Mouse (Mus musculus) frontal cortex, postnatal 36 days (tissue): ENCODE data around the gene Rsph3a.

Source experiments
- DNase-seq, 2 experiments: peaks; one replicate each; pipeline ENCODE4 v3.0.0; 2022; ENCODE audit warnings: low spot score in 2 of 2

Rsph3a gene

DNA sequence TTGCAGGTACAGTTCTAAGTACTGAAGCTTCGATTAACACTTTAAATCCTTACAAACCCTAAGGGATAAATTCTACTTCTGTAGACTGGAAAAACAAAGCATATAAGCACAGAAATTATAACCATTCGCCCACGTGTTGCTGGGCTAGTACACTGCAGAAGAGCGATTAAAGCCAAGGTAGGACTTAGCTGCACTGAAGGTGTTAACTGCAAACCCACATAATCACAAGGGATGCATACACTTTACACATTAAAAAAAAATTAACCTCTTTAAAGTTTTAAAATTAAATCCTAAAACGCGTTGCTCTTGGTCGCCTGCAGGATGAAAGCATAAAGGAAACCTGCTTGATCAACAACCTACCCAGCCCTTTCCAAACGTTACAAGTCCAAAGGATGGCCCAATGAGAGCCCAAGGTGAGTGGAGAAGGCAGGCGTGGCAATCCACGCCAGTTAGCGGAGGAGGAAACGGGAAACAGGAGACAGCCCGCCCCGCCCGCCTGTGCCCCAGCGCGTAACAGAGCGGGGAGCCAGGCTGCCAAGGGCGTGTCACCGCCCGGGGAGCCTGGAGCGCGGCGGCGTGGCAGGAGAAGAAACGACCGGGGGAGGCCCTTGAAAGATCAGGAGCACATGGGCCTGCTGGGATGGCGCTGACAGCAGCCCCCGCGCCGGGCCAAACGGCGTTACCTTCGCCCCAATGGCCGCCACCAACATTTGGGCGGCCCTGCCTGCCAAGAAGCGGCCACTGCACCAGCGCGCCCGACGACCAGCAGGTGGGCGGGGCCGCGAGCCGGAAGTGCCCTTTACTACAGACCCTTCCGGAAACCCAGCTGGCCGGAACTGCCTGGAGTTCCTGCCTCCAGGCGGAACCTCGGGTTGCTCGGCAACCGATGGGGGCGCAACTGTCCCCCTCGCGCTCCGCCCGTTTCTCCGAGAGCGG is at the start of gene Rsph3a:
Rsph3a (plus strand) TSS at position 498 of the 936 bp plus-strand sequence.
- DNase-seq: peak; percentile 78 to 83

DNA sequence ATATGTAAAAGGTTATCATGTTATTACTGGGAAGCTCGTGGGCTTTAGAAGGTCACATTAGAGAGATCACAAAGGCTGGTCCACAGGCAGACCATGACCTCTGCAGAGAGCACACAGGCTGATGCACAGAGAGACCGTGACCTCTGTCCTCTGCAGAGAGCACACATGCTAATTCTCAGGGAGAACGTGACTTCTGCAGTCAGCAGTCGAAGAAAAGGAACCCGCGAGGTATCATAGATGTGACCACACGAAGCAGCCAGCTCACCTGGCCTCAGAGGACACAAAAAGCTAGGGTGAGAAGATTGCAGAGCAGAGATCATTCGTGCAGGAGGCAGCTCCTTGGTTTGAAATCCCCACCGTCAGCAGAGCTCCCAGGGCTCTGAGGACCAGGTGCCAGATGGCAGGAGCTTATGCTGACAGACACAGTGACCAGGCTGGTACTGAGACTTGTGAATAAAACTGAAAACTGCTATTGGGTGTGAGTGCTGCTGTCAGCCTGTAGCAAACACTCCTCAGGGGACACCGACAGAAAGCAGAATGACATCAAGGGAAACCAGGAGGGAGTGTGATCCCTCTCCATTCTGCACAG is 49.3 kb upstream of the Rsph3a start:
- DNase-seq: no peak

DNA sequence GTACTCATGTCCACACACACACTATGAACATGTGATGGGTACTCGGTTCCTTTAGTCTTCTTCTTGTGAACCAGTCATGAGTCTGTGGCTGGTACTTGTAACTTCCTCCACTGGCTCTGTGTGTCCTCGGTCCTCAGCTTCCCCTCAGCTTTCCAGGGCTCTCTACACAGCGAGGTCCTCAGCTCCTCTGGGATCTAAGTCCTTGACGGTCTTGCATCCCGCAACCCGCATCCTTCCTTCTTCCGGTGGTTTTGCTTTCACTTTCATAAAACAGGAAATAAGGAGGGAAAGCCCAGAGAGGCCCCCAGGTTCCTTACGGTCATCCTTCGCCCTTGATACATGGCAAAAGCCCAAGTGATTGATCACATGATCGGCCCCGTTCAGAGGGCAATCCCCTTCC is 48.3 kb upstream of the Rsph3a start:
- no peak for DNase-seq

DNA sequence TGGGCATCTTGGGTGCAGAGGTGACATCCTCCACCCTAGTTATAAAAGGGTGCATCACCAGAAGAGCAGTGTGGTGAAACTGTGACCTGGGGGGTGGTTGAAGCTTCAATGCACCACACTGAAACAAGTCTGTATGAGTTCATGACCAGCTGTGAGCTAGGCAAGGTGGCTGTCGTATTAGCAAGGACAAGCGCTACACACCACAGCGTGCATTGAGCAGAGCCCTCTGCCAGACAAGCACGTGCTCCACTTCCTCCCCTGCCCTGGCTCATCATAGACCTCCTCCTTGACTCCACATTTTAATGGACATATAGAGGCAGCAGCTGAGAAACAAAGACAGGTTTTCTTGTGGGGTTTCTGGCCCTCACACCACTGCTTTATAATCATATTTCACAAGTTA is 47.7 kb upstream of the Rsph3a start:
- no peak for DNase-seq

DNA sequence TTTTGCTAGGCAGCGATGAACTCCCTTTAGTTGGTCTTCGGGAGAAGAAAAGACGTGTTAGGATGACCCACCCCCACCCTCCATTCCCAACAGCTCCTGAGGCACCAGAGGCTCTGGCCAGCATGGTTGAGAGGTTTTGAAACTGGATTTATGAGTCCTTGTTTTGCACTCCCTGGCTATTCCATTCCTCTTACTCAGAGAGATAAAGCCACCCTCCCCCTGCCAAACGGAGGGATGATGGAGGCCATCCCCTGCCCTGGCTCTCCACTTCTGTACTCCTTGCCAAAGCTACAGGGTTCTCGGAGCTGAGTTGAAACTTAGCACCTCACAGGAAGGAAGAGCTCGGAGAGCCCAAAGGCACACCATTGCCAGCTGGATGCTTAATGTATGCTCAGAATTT is 46.2 kb upstream of the Rsph3a start:
- no peak for DNase-seq

DNA sequence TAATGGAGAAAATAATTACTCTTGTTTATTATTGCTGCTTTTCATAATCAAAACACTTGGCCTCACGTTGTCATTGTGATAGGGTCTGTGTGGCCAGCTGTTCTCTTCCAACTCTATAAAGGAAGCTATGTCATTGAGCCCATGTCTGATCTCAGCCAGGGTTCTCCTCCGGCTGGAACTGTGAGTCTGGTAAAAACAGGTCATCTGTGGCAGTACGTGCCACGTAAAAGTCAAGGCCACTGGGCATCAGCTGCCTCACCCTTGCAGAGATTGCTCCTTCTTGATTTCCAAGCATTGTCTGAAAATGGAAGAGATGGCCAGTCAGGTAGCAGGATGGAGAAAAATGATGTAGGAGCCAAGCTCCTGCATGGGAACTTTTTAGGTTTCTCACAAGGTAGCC is 45.5 kb upstream of the Rsph3a start:
- DNase-seq: no peak

DNA sequence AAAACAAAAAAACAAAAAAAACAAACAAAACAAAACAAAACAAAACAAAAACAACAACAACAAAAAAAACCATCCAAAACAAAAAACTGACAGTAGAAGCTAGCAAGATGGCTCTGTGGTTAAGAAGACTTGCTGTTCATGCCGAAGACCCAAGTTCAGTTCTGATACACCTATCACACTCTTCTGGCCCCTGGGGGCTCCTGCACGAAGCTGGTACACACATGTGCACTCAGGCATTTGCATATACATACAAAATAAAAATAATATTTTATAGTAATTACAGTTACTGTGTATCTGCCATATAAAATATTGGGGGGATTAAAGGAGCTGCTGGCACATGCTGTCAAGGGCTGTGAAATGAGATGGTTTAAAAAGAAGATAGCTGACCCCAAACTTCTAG is 43.9 kb upstream of the Rsph3a start:
- DNase-seq: no peak

DNA sequence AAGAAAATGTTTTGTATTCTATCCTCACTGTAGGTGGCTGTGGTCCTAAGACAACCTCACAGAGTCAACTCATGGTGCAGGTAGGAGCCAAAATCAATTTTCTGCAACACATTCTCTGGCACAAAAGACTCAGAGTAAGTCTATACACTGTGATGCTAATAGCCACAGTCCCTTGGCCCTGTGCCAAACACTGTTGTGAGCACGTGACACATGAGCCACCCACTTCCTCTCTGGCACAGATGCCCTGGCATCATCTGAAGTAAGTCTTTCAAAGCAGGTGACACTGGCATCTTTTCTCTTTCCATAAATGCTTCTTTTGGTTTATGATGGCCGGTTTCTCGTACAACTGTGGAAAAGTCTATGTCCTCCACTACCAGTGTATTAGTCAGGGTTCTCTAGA is 43.1 kb upstream of the Rsph3a start:
- peak in 1 of 2 experiments; percentile 19 for DNase-seq

DNA sequence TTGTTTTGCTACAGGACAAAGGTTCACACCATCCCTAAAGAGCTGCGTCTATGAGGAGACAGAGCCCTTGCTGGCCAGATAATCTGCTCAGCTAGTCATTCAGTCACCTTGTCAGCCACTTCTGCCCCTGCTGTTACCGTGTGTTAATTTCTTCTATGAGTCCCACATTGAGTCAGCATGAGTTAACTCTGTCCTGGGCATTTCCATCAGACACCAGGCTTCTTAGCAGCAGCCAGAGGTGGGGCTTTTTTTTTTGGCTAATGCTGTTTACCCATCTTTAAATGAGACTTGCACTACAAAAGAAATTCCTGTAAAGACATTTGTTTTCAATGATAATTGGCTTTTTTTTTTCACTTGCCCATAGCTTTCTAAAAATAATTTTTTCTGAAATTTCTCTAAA is 40.4 kb upstream of the Rsph3a start:
- DNase-seq: no peak

DNA sequence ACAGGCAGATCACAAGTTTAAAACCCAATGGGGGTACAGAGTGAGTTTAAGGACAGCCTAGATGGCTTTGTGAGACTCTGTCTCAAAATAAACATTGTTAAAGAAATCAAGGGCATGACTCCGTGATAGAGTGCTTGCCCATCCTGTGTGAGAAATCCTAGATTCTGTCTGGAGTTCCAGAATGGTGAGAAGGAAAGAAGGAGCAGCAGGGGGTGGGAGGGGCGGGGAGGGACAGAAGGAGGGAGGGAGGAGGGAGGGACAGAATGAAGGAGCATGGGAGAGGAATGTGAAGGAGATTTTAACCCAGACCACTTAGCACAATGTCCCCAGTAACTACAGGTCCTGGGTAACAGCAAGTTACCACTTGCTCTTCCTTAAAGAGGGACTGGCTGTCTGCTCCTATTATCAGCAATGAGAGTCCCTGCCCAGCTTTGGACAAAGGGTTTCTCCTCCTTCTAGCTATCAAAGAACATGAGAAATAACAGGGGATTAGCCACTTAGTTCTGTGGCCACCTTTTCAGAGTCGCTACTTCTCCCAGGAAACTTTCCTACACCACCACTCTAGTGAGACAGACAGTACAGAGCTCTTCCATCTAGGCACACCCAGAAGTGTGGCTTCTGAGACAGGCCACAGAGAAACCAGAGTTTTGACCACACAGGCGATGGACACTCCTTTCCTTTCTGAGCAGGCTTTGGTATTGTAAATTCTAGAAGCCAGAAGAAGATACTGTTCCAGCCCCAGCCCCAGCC is 39.3 kb upstream of the Rsph3a start:
- no peak for DNase-seq

DNA sequence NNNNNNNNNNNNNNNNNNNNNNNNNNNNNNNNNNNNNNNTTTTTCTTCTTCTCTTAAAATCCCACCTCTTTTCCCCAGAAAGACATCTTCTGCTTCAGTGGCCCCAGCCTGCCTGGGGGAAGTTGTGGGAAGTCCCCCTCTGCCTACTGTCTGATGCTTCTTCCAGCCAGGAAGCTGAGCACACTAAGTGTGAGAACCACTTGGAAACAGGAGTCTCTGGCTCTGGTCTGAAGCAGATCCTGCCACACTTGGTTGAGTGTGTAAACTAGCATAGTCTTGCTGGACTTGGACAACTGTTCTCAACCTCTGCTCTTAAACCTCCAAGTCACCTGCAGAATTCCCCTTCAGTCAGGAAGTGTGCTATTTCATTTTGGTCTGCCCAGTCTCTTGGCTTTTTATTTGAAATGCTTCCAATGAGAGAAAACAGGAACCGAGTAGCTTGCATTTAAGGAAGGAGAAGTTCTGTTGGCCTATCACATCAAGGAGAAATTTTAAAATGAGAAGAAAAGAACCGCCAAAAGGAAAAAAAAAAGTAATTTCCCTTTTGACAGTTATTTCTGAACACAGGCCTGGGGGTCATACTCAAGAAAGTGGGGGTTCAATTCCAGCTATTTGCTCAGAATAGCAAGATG is 30.7 kb upstream of the Rsph3a start:
- no peak for DNase-seq

DNA sequence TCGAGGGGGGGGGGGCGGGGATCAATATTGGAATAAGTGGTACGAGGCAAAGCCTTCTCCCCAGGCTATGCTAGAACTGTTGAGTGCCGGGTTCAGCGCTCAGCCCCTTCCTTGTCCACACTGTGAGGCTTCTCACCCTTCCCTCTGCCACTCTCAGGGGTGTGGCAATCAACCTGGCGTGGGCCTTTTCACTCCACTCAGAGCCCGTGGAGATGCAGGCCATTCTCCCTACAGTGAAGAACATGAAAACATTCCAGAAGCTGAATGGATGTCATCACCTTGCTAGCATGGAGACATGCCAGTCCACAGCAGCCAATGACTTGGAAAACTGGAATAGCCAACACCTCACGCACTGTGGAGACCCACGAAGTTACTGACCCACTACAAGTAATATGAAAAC is 29.6 kb upstream of the Rsph3a start:
- DNase-seq: no peak

DNA sequence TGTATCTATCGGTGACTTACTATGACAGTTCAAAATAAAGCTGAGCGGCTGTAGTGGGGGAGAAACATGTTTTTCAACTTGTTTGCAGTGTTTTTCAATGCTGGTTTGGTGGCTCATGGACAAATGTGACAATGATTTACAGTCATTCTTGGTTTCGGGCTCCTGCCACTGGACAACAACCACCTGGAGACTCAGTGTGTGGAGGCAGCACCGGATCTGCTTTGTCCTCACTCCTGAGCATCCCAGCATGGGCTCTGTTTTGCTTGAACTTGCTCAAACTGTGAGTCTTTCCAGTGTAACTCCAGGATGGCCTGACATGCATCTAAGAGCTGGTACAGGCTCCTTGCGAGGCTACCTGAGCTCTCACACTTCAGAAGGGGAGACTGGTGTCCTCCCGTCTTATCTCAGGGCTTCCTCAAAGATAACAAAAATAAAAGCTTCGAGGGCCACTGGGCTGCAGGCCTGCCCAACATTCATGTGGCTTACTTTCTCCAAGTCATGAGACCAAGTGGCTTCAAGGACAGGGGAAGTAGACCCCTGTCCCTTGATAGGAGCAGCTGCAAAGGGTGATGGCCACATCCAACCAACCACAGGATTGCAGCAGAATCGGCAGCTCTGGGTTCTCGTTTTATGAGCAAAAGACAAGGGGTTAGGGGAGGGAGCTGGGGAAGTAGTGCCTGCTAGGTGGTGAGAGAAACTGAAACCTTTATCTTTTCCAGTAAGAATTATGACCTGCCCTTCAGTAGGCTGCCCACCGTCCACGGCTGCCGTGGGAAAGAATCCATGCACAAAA is 28.4 kb upstream of the Rsph3a start:
- no peak for DNase-seq

DNA sequence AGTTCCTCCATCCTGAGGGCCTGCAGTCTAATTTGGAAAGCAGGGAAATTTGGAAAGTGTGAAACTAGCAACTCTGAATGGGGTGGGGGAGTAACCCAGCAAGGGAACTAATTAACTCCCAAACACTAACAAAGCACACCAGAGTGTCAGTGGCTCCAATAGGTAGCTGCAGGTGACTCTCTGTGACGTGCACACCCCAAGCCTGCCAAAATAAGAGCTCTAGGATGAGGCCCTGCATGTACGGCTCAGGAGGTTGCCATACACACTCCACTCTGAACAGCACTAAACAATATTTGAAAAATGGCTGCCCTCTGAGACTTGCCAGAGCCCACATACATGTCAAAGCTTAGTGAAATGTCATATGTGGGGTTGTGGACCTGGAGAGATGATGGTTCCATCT is 27.1 kb upstream of the Rsph3a start:
- no peak for DNase-seq

DNA sequence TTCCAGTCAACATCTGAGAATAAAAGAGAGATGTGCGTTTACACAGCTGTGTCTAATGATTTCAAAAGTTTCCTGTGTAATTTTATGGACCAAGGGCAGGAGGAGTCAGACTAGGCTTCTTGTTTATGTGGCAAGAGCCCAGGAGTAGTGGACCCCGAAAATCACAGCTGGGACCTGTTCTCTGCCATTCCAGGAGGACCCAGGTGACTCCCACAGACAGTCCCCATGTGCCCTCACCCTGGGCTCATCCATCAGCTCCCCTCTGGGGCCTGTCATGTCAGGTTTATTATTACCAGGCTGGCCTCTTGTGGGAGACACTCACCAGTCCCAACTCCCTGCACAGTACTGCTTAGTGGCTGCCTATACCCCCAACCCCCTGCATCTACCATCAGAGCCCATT is 26.2 kb upstream of the Rsph3a start:
- DNase-seq: no peak

DNA sequence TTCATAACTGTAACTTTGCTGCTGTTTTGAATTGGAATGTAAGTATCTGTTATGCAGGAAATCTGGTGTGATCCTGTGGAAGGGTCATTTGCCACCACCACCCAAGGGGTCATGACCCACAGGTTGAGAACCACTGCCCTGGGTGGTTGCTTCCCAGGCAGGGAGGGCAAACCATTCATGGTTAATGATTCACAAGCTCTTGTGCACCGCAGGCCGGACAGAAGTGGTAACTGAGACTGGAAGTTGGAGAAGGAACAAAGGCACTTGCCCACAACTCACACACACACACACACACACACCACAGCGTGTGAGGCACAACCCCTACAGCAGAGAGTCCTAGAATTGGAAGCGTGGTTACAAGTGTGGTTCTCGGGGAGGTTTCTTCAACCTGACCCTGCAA is 22.9 kb upstream of the Rsph3a start:
- DNase-seq: no peak

DNA sequence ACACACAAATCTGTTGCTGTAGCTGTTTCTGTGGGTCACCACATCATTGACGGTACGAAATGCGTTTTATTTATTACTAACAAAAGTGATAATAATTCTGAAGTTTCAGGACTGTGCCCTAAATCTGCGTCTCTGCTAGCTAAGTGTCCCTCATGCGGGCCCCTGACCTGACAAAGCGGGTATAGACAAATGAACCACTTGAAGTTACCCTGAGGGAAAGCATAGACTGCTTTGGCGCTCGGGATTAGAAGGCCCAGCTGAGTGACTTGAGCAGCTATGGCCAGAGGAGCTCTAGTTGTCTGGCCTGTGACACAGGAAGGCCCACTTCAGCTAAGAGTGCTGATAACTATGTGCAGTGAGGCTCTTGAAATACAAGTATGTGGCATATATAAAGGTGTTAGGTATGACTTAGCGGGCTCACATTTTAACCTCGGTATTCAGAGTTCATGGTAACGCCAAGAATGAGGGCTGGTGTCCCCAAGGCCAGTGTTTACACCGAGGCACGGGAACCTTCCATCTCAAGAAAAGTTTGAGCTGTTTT is 21.2 kb upstream of the Rsph3a start:
- DNase-seq: no peak

DNA sequence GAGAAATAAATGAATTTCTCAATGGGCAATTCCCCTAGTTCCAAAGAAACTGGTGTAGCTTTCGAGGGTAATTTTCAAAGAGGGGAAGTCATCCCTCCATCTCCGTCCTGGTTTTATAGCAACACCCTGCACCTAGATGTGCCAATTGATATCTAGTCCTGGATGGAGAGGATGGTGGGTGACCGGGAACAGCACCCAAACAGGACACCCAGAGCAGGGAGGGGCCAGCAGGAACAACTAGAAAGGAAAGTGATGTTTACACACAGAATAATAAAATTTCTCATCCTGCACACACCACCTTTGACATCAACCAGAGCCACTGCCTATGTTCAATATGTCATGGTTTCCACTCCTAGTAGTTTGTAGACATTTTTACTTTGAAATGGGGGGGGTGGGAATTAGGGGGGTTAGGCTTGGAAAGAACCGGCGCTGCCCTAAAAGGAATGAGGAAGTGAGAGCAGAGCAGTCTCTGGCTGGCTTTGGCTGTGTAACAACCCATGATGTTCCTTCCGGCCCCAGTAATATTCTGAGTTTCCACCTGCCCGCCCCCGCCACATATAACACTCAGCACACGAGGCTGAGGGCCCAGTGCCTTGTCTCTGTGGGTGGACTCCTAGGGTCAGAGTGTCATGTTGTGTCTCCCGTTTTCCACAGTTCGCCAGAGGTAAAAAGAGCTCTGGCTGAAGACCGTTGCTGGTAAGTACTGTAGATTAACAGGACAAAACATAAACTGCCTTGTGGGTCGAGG is 19.8 kb upstream of the Rsph3a start, which contains the start of gene Tagap:
Tagap (plus strand) TSS at position 588 of the 748 bp plus-strand sequence.
- no peak for DNase-seq

DNA sequence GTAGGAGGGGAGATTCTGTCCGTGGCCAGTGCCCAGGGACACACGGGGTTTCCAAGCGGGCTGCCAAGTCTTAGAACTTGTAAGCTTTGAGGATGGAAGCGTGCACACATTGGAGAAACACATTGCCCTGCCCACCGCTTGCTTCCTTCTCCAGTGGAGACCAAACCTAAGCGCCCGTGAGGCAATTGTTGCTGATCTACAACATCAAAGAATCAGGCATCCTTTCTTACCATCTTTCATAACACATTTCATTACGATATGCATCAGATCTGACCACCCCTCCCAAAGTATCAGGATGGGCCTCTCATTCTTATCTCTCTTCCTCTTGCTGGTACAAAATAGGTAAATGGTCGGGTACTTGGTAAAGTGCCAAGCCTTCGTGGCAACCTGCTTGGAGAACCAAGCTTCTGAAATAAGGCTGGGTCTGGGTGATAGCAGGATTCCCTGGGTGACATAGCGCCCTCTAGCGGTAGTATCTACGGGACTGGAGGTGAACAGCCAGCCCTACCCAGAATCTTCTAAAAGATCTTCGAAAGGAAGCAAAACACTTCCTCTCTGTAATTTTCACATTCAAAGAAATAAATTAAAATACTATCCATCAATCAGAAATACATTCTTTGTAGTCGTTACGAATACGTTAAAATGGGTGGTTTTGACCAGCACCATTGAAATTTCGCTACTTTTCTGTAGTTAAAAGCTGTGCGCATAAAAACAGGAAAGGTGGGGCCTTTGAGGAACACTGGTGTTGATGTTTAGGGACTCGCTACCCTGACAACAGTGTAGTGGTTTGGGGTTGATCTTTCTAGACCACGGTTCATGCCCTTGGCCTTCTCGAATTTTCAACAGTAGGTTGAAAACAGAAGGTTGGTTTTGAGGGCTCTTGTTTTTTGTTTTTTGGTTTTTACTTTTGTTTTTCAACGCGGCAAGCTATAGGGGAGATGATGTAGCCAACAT is 17.6 kb upstream of the Rsph3a start:
- DNase-seq: peak; percentile 60 to 68
